Mouse (Mus musculus) forebrain, embryonic 10.5 days (tissue): ENCODE measurements around the gene Alg14. TPM values are rescaled to one million over a fixed set of nuclear protein-coding genes. Genes with fewer than 3 reads are reported as not detected.
A peak's percentile ranks its signal among the peaks of the same experiment; 100 is the strongest.

Experiments
- DNase-seq: peaks from one replicate; pipeline ENCODE4 v3.0.0-alpha.2; 2017; ENCODE audit warnings: low spot score; ENCODE audit errors: extremely low spot score
- H3K27ac ChIP-seq: fragments of 300-500 bp; sonication (generic); 2 replicates; pipeline ENCODE4 v1.5.1; 2016; ENCODE audit warnings: mild to moderate bottlenecking
- H3K27me3 ChIP-seq: fragments of 300-500 bp; sonication (generic); 2 replicates; pipeline ENCODE4 v1.6.1; 2016; ENCODE audit warnings: mild to moderate bottlenecking; ENCODE audit not compliant: poor library complexity, severe bottlenecking
- H3K36me3 ChIP-seq: fragments of 300-500 bp; sonication (generic); replicated peaks from 2 replicates; pipeline ENCODE4 v1.6.1; 2016; ENCODE audit warnings: mild to moderate bottlenecking, moderate library complexity
- H3K4me1 ChIP-seq: fragments of 300-500 bp; sonication (generic); 2 replicates; pipeline ENCODE4 v1.6.1; 2016
- H3K4me3 ChIP-seq: fragments of 300-500 bp; sonication (generic); 2 replicates; pipeline ENCODE4 v1.5.1; 2016; ENCODE audit warnings: mild to moderate bottlenecking, moderate library complexity
- H3K9me3 ChIP-seq: fragments of 300-500 bp; sonication (generic); 2 replicates; pipeline ENCODE4 v1.6.1; 2016; ENCODE audit warnings: mild to moderate bottlenecking, moderate library complexity
- WGBS: fragments of 180-500 bp; shearing (Covaris S2); methylation state at CpG from one replicate; pipeline ENCODE4 v1.1.7; 2016; 5-methylcytosine and 5-hydroxymethylcytosine counted together
- polyA plus RNA-seq: library from polyadenylated mRNA; unstranded; fragments of >200 nt; fragmentation: Nextera tagmentation; extraction: Ambion mirVana; gene quantifications from 2 replicates; pipeline ENCODE4 v1.2.1, GENCODE M21; 2016

Gene Alg14
- polyA plus RNA-seq, 1 experiment from 2014 or later = 30.9 TPM

- Histone ChIP-seq H3K36me3 (no peaks in the 10 kb centered on the region), H3K27ac (no peak overlapping the region), H3K4me3 (no peak overlapping the region; the same call in 1 of the 2 replicates), H3K4me1 (peaks cover 15% of the 10 kb centered on the region), H3K9me3 (no peaks in the 10 kb centered on the region), H3K27me3 (peaks cover 71% of the 10 kb centered on the region)
- 67% methylated on average over 7 of the region's 7 CpGs for WGBS
- DNase-seq = no peak
Observed at GRCm38 (mm10) chr3:121261251-121261650, 30.3 kb upstream of the Alg14 start.

GRCm38 (mm10) chr3:121261939-121262520 lies 29.5 kb upstream of the Alg14 start:
- Histone ChIP-seq H3K27ac (peak overlapping the region; percentile 88), H3K4me1 (peaks cover 15% of the 10 kb centered on the region), H3K4me3 (peak overlapping the region; percentile 84), H3K36me3 (no peaks in the 10 kb centered on the region), H3K9me3 (no peaks in the 10 kb centered on the region), H3K27me3 (peaks cover 71% of the 10 kb centered on the region)
- DNase-seq = peak; percentile 37
- 9% methylated on average over 21 of the region's 21 CpGs for WGBS

GRCm38 (mm10) chr3:121262521-121263204 lies 28.9 kb upstream of the Alg14 start:
- DNase-seq = peak; percentile 65
- peaks cover 71% of the 10 kb centered on the region for H3K27me3 ChIP-seq
- peak overlapping the region; percentile 84 for H3K4me3 ChIP-seq
- H3K9me3 ChIP-seq = no peaks in the 10 kb centered on the region
- H3K4me1 ChIP-seq = peaks cover 15% of the 10 kb centered on the region
- under 1% methylated on average over 97 of the region's 97 CpGs for WGBS
- no peaks in the 10 kb centered on the region for H3K36me3 ChIP-seq
- peak overlapping the region; percentile 88 for H3K27ac ChIP-seq

GRCm38 (mm10) chr3:121263205-121263548 lies 28.4 kb upstream of the Alg14 start:
- Histone ChIP-seq H3K9me3 (no peaks in the 10 kb centered on the region), H3K27ac (peak overlapping the region; percentile 88), H3K27me3 (peaks cover 71% of the 10 kb centered on the region), H3K36me3 (no peaks in the 10 kb centered on the region), H3K4me3 (peak overlapping the region; percentile 84), H3K4me1 (peaks cover 15% of the 10 kb centered on the region)
- WGBS = 3% methylated on average over 20 of the region's 20 CpGs
- no peak for DNase-seq

GRCm38 (mm10) chr3:121264242-121264641 lies 27.3 kb upstream of the Alg14 start:
- 68% methylated on average over 6 of the region's 6 CpGs for WGBS
- DNase-seq = no peak
- Histone ChIP-seq H3K27me3 (peaks cover 66% of the 10 kb centered on the region), H3K36me3 (no peaks in the 10 kb centered on the region), H3K4me3 (no peak overlapping the region), H3K9me3 (no peaks in the 10 kb centered on the region), H3K4me1 (peaks cover 15% of the 10 kb centered on the region), H3K27ac (no peak overlapping the region)

GRCm38 (mm10) chr3:121267283-121267682 lies 24.3 kb upstream of the Alg14 start:
- no peak overlapping the region for H3K27ac ChIP-seq
- H3K27me3 ChIP-seq = peaks cover 36% of the 10 kb centered on the region
- no peak for DNase-seq
- no peaks in the 10 kb centered on the region for H3K9me3 ChIP-seq
- 86% methylated on average over 5 of the region's 5 CpGs for WGBS
- H3K4me3 ChIP-seq = no peak overlapping the region
- no peaks in the 10 kb centered on the region for H3K36me3 ChIP-seq
- H3K4me1 ChIP-seq = peaks cover 12% of the 10 kb centered on the region

- no peaks in the 10 kb centered on the region for H3K27me3 ChIP-seq
- no peaks in the 10 kb centered on the region for H3K4me1 ChIP-seq
- H3K36me3 ChIP-seq = no peaks in the 10 kb centered on the region
- no peak overlapping the region for H3K4me3 ChIP-seq
- no peaks in the 10 kb centered on the region for H3K9me3 ChIP-seq
- 79% methylated on average over 2 of the region's 2 CpGs for WGBS
- DNase-seq = no peak
- H3K27ac ChIP-seq = no peak overlapping the region
Observed at GRCm38 (mm10) chr3:121272577-121272976, 19.0 kb upstream of the Alg14 start.

- no peak overlapping the region for H3K4me3 ChIP-seq
- no peaks in the 10 kb centered on the region for H3K36me3 ChIP-seq
- no peaks in the 10 kb centered on the region for H3K9me3 ChIP-seq
- 96% methylated on average over 2 of the region's 2 CpGs for WGBS
- DNase-seq = no peak
- no peak overlapping the region for H3K27ac ChIP-seq
- no peaks in the 10 kb centered on the region for H3K4me1 ChIP-seq
- no peaks in the 10 kb centered on the region for H3K27me3 ChIP-seq
Observed at GRCm38 (mm10) chr3:121274010-121274409, 17.6 kb upstream of the Alg14 start.

- Histone ChIP-seq H3K4me3 (no peak overlapping the region), H3K9me3 (no peaks in the 10 kb centered on the region), H3K4me1 (no peaks in the 10 kb centered on the region), H3K36me3 (no peaks in the 10 kb centered on the region), H3K27me3 (no peaks in the 10 kb centered on the region), H3K27ac (no peak overlapping the region)
- no peak for DNase-seq
- 75% methylated on average over 4 of the region's 4 CpGs for WGBS
Observed at GRCm38 (mm10) chr3:121277009-121277408, 14.6 kb upstream of the Alg14 start.

- Histone ChIP-seq H3K27ac (no peak overlapping the region), H3K27me3 (no peaks in the 10 kb centered on the region), H3K4me1 (no peaks in the 10 kb centered on the region), H3K4me3 (no peak overlapping the region), H3K9me3 (no peaks in the 10 kb centered on the region), H3K36me3 (no peaks in the 10 kb centered on the region)
- 89% methylated on average over 4 of the region's 4 CpGs for WGBS
- no peak for DNase-seq
Observed at GRCm38 (mm10) chr3:121277557-121277956, 14.0 kb upstream of the Alg14 start.

- H3K9me3 ChIP-seq = no peaks in the 10 kb centered on the region
- no peaks in the 10 kb centered on the region for H3K4me1 ChIP-seq
- no peak for DNase-seq
- no peaks in the 10 kb centered on the region for H3K27me3 ChIP-seq
- H3K36me3 ChIP-seq = no peaks in the 10 kb centered on the region
- H3K27ac ChIP-seq = no peak overlapping the region
- H3K4me3 ChIP-seq = no peak overlapping the region
- 90% methylated on average over 14 of the region's 14 CpGs for WGBS
Observed at GRCm38 (mm10) chr3:121279679-121280078, 11.9 kb upstream of the Alg14 start.

- Histone ChIP-seq H3K27ac (no peak within 1 kb of the TSS), H3K4me3 (no peak within 1 kb of the TSS), H3K27me3 (no peaks in the 10 kb centered on the region), H3K4me1 (no peaks in the 10 kb centered on the region), H3K9me3 (no peaks in the 10 kb centered on the region), H3K36me3 (no peaks in the 10 kb centered on the region)
- DNase-seq = no peak
- 92% methylated on average over 4 of the region's 4 CpGs for WGBS
Observed at GRCm38 (mm10) chr3:121282998-121283397, 8.6 kb upstream of the Alg14 start, which contains the start of gene Tmem56. Gene Tmem56, minus strand, starts transcription at chr3:121283098.

GRCm38 (mm10) chr3:121285219-121285618 lies 6.4 kb upstream of the Alg14 start:
- no peaks in the 10 kb centered on the region for H3K9me3 ChIP-seq
- H3K27ac ChIP-seq = no peak overlapping the region
- H3K4me1 ChIP-seq = no peaks in the 10 kb centered on the region
- 97% methylated on average over 6 of the region's 6 CpGs for WGBS
- no peaks in the 10 kb centered on the region for H3K27me3 ChIP-seq
- H3K36me3 ChIP-seq = no peaks in the 10 kb centered on the region
- no peak for DNase-seq
- H3K4me3 ChIP-seq = no peak overlapping the region
